Mouse (Mus musculus) liver, embryonic 11.5 days (tissue): Measurements from ENCODE around the gene Ky. TPM values are rescaled to one million over a fixed set of nuclear protein-coding genes. Genes with fewer than 3 reads are reported as not detected.
A peak's percentile ranks its signal among the peaks of the same experiment; 100 is the strongest.

Experiments used
- ATAC-seq: fragments of 200-750 bp; cut with Nextera tagmentation; replicated peaks from 2 replicates; pipeline ENCODE4 v1.8.0; 2017; ENCODE audit warnings: moderate number of reproducible peaks, mild to moderate bottlenecking, moderate TSS enrichment, moderate library complexity; ENCODE audit not compliant: low FRiP score
- DNase-seq: peaks from one replicate; pipeline ENCODE4 v3.0.0-alpha.2; 2017; ENCODE audit warnings: low spot score
- H3K27ac ChIP-seq: fragments of 300-500 bp; sonication (generic); 2 replicates; pipeline ENCODE4 v1.5.1; 2014; ENCODE audit warnings: mild to moderate bottlenecking, low read depth, low read length, control low read depth
- H3K27me3 ChIP-seq: fragments of 300-500 bp; sonication (generic); replicated peaks from 2 replicates; pipeline ENCODE4 v1.6.1; 2014; ENCODE audit warnings: low read length, mixed read lengths; ENCODE audit not compliant: control insufficient read depth, insufficient read depth
- H3K36me3 ChIP-seq: fragments of 300-500 bp; sonication (generic); 2 replicates; pipeline ENCODE4 v1.6.1; 2014; ENCODE audit warnings: mild to moderate bottlenecking, low read length, moderate library complexity, mixed read lengths; ENCODE audit not compliant: control insufficient read depth, insufficient read depth
- H3K4me1 ChIP-seq: fragments of 300-500 bp; sonication (generic); replicated peaks from 2 replicates; pipeline ENCODE4 v1.6.1; 2014; ENCODE audit warnings: low read length, mixed read lengths; ENCODE audit not compliant: control insufficient read depth, insufficient read depth
- H3K4me2 ChIP-seq: fragments of 300-500 bp; sonication (generic); 2 replicates; pipeline ENCODE4 v1.6.1; 2014; ENCODE audit warnings: mild to moderate bottlenecking, control low read depth, moderate library complexity
- H3K4me3 ChIP-seq: fragments of 300-500 bp; sonication (generic); 2 replicates; pipeline ENCODE4 v1.5.1; 2014; ENCODE audit warnings: low read depth, low read length, control low read depth
- H3K9ac ChIP-seq: fragments of 300-500 bp; sonication (generic); 2 replicates; pipeline ENCODE4 v1.6.1; 2014; ENCODE audit warnings: low read depth, low read length, control low read depth
- H3K9me3 ChIP-seq: fragments of 300-500 bp; sonication (generic); 2 replicates; pipeline ENCODE4 v1.6.1; 2016; ENCODE audit warnings: low read length, inconsistent platforms, mixed read lengths; ENCODE audit not compliant: control insufficient read depth
- WGBS: fragments of 180-500 bp; shearing (Covaris S2); extraction: QIAGEN DNeasy Blood & Tissue Kit; methylation state at CpG from one replicate; pipeline ENCODE4 v1.1.7; 2014; 5-methylcytosine and 5-hydroxymethylcytosine counted together
- polyA plus RNA-seq: library from polyadenylated mRNA; unstranded; fragments of >200 nt; fragmentation: Nextera tagmentation; extraction: Ambion mirVana; gene quantifications from 2 replicates; pipeline ENCODE4 v1.2.1, GENCODE M21; 2014

The Ky gene
- polyA plus RNA-seq, 1 experiment from 2014 or later: not detected

GRCm38 (mm10) chr9:102542540-102542939 is 37.0 kb downstream of the Ky start:
- H3K27me3 ChIP-seq: peaks cover 27% of the 10 kb centered on the region

GRCm38 (mm10) chr9:102543761-102544115 is 38.2 kb downstream of the Ky start:
- WGBS: 72% methylated on average over 2 of the region's 2 CpGs
- Histone ChIP-seq H3K9ac (no peak overlapping the region), H3K4me2 (no peak overlapping the region), H3K4me3 (no peak overlapping the region), H3K4me1 (no peaks in the 10 kb centered on the region), H3K27me3 (peaks cover 27% of the 10 kb centered on the region), H3K9me3 (no peaks in the 10 kb centered on the region), H3K27ac (no peak overlapping the region), H3K36me3 (no peaks in the 10 kb centered on the region)
- DNase-seq (no peak), ATAC-seq (no peak)

More at GRCm38 (mm10) chr9:102542540-102542939, 37.0 kb downstream of the Ky start:
- no peak overlapping the region for H3K9ac ChIP-seq
- H3K9me3 ChIP-seq: no peaks in the 10 kb centered on the region
- H3K36me3 ChIP-seq: no peaks in the 10 kb centered on the region
- H3K4me2 ChIP-seq: no peak overlapping the region
- no peak overlapping the region for H3K4me3 ChIP-seq
- no peak overlapping the region for H3K27ac ChIP-seq
- H3K4me1 ChIP-seq: no peaks in the 10 kb centered on the region
- no peak for ATAC-seq
- no peak for DNase-seq
- 45% methylated on average over 8 of the region's 8 CpGs for WGBS

GRCm38 (mm10) chr9:102544116-102544772 is 38.7 kb downstream of the Ky start:
- no peak overlapping the region for H3K9ac ChIP-seq
- no peak overlapping the region for H3K27ac ChIP-seq
- H3K27me3 ChIP-seq: peaks cover 27% of the 10 kb centered on the region
- H3K36me3 ChIP-seq: no peaks in the 10 kb centered on the region
- peak overlapping the region; percentile 37 for H3K4me2 ChIP-seq
- no peaks in the 10 kb centered on the region for H3K4me1 ChIP-seq
- no peak overlapping the region for H3K4me3 ChIP-seq
- no peaks in the 10 kb centered on the region for H3K9me3 ChIP-seq
- DNase-seq (no peak), ATAC-seq (no peak)
- whole genome bisulfite sequencing: 28% methylated on average over 11 of the region's 11 CpGs

DNA sequence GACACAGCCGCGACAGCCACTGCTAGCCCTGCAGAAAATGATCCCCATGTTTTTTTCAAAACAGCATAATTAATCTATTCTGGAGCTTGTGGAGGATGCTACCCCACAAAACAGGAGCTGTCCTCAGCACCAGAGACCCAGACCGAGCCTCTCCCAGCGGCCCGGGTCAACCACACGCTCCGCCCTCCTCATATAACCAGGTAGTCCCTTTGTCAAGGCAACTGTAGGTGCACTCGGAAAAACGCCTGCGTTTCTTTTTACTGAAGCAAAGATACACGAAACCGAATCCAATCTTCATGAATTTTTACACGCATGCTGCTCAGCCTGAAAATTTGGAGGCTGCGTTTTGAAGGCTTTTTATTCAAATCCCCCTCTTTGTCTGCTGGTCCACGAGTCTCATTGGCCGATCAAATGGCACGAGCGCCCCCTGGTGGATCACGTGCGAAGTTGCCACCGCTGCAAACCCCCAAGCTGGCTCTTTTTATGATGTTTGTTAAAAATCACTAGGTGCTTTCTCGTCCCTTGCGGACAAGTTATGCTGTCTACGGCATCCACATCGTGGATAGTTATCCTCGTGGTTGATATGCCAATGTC is 39.3 kb downstream of the Ky start:
- 3% methylated on average over 26 of the region's 26 CpGs for WGBS
- no peak overlapping the region for H3K9ac ChIP-seq
- DNase-seq: peak; percentile 82
- H3K4me1 ChIP-seq: no peaks in the 10 kb centered on the region
- H3K36me3 ChIP-seq: no peaks in the 10 kb centered on the region
- peaks cover 27% of the 10 kb centered on the region for H3K27me3 ChIP-seq
- H3K4me2 ChIP-seq: peak overlapping the region; percentile 37
- no peak overlapping the region for H3K4me3 ChIP-seq
- H3K27ac ChIP-seq: no peak overlapping the region
- H3K9me3 ChIP-seq: no peaks in the 10 kb centered on the region
- ATAC-seq: no peak

DNA sequence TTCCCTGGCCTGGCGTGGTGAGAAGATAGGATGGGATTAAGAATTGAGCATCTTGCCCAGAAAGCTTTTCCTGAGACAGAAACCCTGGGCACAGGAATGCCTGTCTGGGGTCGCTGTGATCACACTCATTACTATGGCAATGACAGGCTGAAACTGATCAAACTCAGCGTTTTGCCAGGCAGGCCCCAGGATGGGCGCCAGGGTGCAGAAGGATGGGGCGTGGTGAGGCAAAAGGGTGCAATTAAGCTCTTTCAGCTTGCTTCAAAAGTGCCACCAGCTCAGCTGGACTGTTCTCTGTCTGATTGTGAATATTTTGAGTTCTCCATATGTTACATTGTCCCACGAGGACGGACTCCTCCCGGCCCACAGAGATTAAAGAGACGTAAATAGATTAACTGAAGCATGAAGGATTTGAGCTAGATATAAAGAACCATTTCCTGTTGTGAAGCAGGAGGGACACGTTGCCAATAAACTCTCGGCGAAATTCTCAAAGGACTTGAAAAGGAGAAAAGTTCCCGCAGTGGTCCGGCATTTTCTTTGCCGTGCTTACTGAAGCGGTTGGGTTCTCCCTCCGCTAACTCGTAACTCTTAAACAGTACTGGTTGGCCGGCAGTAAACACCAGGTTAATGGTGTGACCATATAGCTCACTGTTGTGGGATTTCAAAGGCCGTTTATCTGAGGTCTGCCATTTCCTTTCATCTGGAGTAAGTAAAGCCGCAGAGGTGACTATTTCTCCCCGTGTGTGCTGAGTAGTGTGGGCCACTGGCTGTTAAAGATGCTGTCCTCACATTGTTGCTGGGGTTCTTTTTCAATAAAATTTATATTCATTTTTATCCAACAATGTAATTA is 40.1 kb downstream of the Ky start:
- H3K4me3 ChIP-seq: no peak overlapping the region
- 36% methylated on average over 22 of the region's 22 CpGs for WGBS
- no peak for DNase-seq

DNA sequence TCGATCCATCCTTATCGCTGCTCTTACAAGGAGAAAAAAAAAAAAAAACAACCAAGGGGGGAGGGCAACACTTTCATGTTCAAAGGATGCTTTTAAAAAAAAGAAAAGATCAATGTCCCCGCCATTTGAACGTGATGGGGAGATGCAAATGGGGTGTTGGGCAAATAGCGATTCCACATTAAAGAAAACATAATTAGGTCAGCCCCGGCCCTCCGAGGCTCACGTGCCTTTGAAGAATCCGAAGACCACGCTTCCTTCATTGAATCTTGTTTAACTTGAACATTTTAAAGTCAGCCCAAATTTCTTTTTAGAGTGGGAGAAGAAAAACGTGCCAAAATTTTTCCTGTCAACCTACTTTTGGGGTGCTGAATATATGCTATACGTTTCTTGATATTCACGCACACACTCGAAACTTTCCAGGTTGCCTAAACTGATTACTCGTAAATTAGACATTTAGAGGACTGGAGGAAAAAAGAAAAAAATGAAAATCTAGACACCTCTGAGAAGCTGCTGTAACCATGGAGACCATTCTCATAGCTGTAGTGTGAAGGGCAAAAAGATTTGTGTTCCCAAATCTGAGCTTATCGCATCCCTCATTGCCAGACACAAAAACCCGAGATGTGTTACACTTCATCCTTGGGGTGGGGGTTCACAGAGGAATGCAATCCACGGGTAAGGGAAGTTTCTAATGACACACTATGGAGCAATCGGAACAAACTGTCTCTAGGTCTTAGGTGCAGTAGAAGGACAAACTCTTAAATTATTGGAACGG is 40.9 kb downstream of the Ky start:
- Histone ChIP-seq H3K4me1 (no peaks in the 10 kb centered on the region), H3K27ac (no peak overlapping the region), H3K36me3 (no peaks in the 10 kb centered on the region), H3K9ac (no peak overlapping the region), H3K9me3 (no peaks in the 10 kb centered on the region), H3K4me2 (no peak overlapping the region), H3K4me3 (no peak overlapping the region), H3K27me3 (peaks cover 27% of the 10 kb centered on the region)
- DNase-seq (no peak), ATAC-seq (no peak)
- WGBS: 68% methylated on average over 20 of the region's 20 CpGs

More for the DNA sequence above, 40.1 kb downstream of the Ky start:
- Histone ChIP-seq H3K9ac (no peak overlapping the region), H3K4me2 (peak overlapping the region; percentile 23; the same call in 1 of the 2 replicates), H3K27me3 (peaks cover 27% of the 10 kb centered on the region), H3K27ac (no peak overlapping the region), H3K9me3 (no peaks in the 10 kb centered on the region), H3K4me1 (no peaks in the 10 kb centered on the region), H3K36me3 (no peaks in the 10 kb centered on the region)
- no peak for ATAC-seq

DNA sequence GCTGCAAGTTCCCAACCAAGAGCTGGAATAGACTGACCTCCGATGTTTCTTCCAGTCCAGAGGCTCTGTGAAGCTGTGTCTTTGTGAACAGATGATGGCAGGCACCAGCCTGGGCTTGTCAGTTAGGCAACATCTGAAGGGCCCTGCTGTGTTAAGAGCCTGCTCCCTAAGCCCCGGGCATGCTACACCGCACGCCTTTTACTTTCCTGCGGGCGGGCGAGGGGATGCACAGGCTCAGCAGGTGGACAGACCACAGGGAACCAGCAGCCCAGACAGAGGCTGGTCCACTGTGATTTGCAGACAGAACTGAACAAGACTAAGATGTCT is 41.4 kb downstream of the Ky start:
- H3K4me3 ChIP-seq: no peak overlapping the region
- H3K27ac ChIP-seq: no peak overlapping the region

GRCm38 (mm10) chr9:102549211-102549610 is 43.7 kb downstream of the Ky start:
- DNase-seq (no peak), ATAC-seq (no peak)
- Histone ChIP-seq H3K36me3 (no peaks in the 10 kb centered on the region), H3K27me3 (peaks cover 12% of the 10 kb centered on the region), H3K9ac (no peak overlapping the region), H3K27ac (no peak overlapping the region), H3K4me2 (no peak overlapping the region), H3K9me3 (no peaks in the 10 kb centered on the region), H3K4me3 (no peak overlapping the region), H3K4me1 (no peaks in the 10 kb centered on the region)
- WGBS: 77% methylated on average over 8 of the region's 8 CpGs

More for the DNA sequence above, 41.4 kb downstream of the Ky start:
- no peaks in the 10 kb centered on the region for H3K9me3 ChIP-seq
- ATAC-seq: no peak
- H3K4me2 ChIP-seq: no peak overlapping the region
- H3K9ac ChIP-seq: no peak overlapping the region
- H3K36me3 ChIP-seq: no peaks in the 10 kb centered on the region
- H3K4me1 ChIP-seq: no peaks in the 10 kb centered on the region
- peaks cover 27% of the 10 kb centered on the region for H3K27me3 ChIP-seq
- no peak for DNase-seq
- WGBS: 78% methylated on average over 7 of the region's 7 CpGs
